Mouse (Mus musculus): ENCODE data around the gene Bhlha15.

Gene Bhlha15

GRCm38 (mm10) chr5:144189950-144190583 lies at the start of gene Bhlha15:
Gene Bhlha15 (plus strand): TSS chr5:144190286.
- DNase-seq: peak; percentile 74

- DNase-seq: no peak
These were observed 46.6 kb upstream of the Bhlha15 start for GRCm38 (mm10) chr5:144143531-144143930.

- no peak for DNase-seq
These were observed 43.2 kb upstream of the Bhlha15 start for GRCm38 (mm10) chr5:144146898-144147297.

- no peak for DNase-seq
These were observed 40.6 kb upstream of the Bhlha15 start for GRCm38 (mm10) chr5:144149530-144149929.

GRCm38 (mm10) chr5:144151270-144151669 lies 38.8 kb upstream of the Bhlha15 start:
- no peak for DNase-seq

GRCm38 (mm10) chr5:144154528-144154927 lies 35.6 kb upstream of the Bhlha15 start:
- DNase-seq: peak; percentile 62

- no peak for DNase-seq
These were observed 31.5 kb upstream of the Bhlha15 start for GRCm38 (mm10) chr5:144158604-144159003.

- DNase-seq: no peak
These were observed 30.9 kb upstream of the Bhlha15 start for GRCm38 (mm10) chr5:144159137-144159536.

- DNase-seq: peak; percentile 6
These were observed 27.8 kb upstream of the Bhlha15 start for GRCm38 (mm10) chr5:144162080-144162812.

- peak; percentile 12 for DNase-seq
These were observed 27.1 kb upstream of the Bhlha15 start for GRCm38 (mm10) chr5:144162813-144163517.

GRCm38 (mm10) chr5:144165756-144166155 lies 24.3 kb upstream of the Bhlha15 start:
- no peak for DNase-seq

- no peak for DNase-seq
These were observed 20.7 kb upstream of the Bhlha15 start for GRCm38 (mm10) chr5:144169275-144169975.

- DNase-seq: no peak
These were observed 16.4 kb upstream of the Bhlha15 start for GRCm38 (mm10) chr5:144173648-144174047.

GRCm38 (mm10) chr5:144178216-144178615 lies 11.9 kb upstream of the Bhlha15 start:
- DNase-seq: no peak

GRCm38 (mm10) chr5:144181249-144181648 lies 8.8 kb upstream of the Bhlha15 start:
- DNase-seq: no peak

- DNase-seq: no peak
These were observed 7.4 kb upstream of the Bhlha15 start for GRCm38 (mm10) chr5:144182542-144183247.

- no peak for DNase-seq
These were observed 6.9 kb upstream of the Bhlha15 start for GRCm38 (mm10) chr5:144183248-144183559.

- DNase-seq: no peak
These were observed 6.3 kb upstream of the Bhlha15 start for GRCm38 (mm10) chr5:144183647-144184335.

- no peak for DNase-seq
These were observed 5.6 kb upstream of the Bhlha15 start for GRCm38 (mm10) chr5:144184350-144185045.

- no peak for DNase-seq
These were observed 1.7 kb upstream of the Bhlha15 start for GRCm38 (mm10) chr5:144188422-144188821.

- no peak for DNase-seq
These were observed 759 bp upstream of the Bhlha15 start for GRCm38 (mm10) chr5:144189327-144189726.
